Mouse (Mus musculus): ENCODE measurements around the gene Tdgf1.

Tdgf1 gene

GRCm38 (mm10) chr9:110914631-110915236 is 31.2 kb downstream of the Tdgf1 start:
- no peak for DNase-seq (ENCODE audit: low read depth, low spot score)

- no peak for DNase-seq (ENCODE audit: low read depth, low spot score)
Measured at GRCm38 (mm10) chr9:110909371-110909967, 36.5 kb downstream of the Tdgf1 start.

GRCm38 (mm10) chr9:110908631-110909016 is 37.3 kb downstream of the Tdgf1 start:
- no peak for DNase-seq (ENCODE audit: low read depth, low spot score)

GRCm38 (mm10) chr9:110907838-110908630 is 37.9 kb downstream of the Tdgf1 start:
- DNase-seq (ENCODE audit: low read depth, low spot score), result no peak

GRCm38 (mm10) chr9:110907201-110907837 is 38.6 kb downstream of the Tdgf1 start:
- DNase-seq (ENCODE audit: low read depth, low spot score), result peak; percentile 91

GRCm38 (mm10) chr9:110902271-110902670 is 43.7 kb downstream of the Tdgf1 start:
- no peak for DNase-seq (ENCODE audit: low read depth, low spot score)

- no peak for DNase-seq (ENCODE audit: low read depth, low spot score)
Measured at GRCm38 (mm10) chr9:110901204-110901603, 44.8 kb downstream of the Tdgf1 start.

- DNase-seq (ENCODE audit: low read depth, low spot score), result no peak
Measured at GRCm38 (mm10) chr9:110899451-110900008, 46.4 kb downstream of the Tdgf1 start.

- peak; percentile 88 for DNase-seq (ENCODE audit: low read depth, low spot score)
Measured at GRCm38 (mm10) chr9:110896595-110896994, 49.4 kb downstream of the Tdgf1 start.

- peak; percentile 43 for DNase-seq (ENCODE audit: low read depth, low spot score)
Measured at GRCm38 (mm10) chr9:110895994-110896393, 50.0 kb downstream of the Tdgf1 start.

- peak; percentile 48 for DNase-seq (ENCODE audit: low read depth, low spot score)
Measured at GRCm38 (mm10) chr9:110895507-110895906, 50.5 kb downstream of the Tdgf1 start.

- no peak for DNase-seq (ENCODE audit: low read depth, low spot score)
Measured at GRCm38 (mm10) chr9:110893429-110893828, 52.5 kb downstream of the Tdgf1 start.

- DNase-seq (ENCODE audit: low read depth, low spot score), result no peak
Measured at GRCm38 (mm10) chr9:110892552-110892951, 53.4 kb downstream of the Tdgf1 start.

GRCm38 (mm10) chr9:110891077-110891828 is 54.7 kb downstream of the Tdgf1 start:
- peak; percentile 48 for DNase-seq (ENCODE audit: low read depth, low spot score)

GRCm38 (mm10) chr9:110890026-110890783 is 55.8 kb downstream of the Tdgf1 start:
- DNase-seq (ENCODE audit: low read depth, low spot score), result no peak
